Mouse (Mus musculus) adipocyte (in vitro differentiated cells): Measurements from ENCODE around the gene Gm45021.

Source experiments
- DNase-seq: peaks from one replicate; pipeline ENCODE4 v3.0.0-alpha.2; 2016; ENCODE audit warnings: low spot score

Gene Gm45021

DNA sequence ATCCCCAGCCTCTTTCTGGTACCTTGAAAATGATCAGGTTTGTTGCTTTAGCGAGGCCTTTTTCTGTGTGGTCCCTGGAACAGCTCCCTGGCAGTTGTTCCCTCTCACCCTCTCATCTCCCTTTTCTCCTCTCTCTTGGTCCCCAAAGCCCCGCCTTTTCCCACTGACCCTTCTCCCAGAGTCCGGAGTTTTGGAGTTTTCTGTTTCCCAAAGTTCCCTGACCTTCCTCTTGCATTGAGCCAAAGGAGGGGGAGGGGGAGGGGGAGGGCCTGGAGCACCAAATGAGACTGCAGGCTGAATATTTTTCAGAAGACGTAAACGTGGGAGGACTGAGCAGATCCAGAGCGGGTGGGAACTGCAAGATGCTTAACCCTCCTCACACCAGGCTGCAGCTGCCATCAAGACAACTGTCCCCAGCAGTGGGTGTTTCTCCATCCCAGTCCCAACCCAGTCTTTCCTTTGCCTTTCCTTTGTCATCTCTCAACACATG is 16.8 kb upstream of the Gm45021 start, which contains the start of gene Rarres2:
Gene Rarres2, minus strand, starts transcription at position 218 of the 490 bp plus-strand sequence.
- DNase-seq, result peak; percentile 97

GRCm38 (mm10) chr6:48573280-48573679 is 16.1 kb upstream of the Gm45021 start:
- DNase-seq, result no peak

DNA sequence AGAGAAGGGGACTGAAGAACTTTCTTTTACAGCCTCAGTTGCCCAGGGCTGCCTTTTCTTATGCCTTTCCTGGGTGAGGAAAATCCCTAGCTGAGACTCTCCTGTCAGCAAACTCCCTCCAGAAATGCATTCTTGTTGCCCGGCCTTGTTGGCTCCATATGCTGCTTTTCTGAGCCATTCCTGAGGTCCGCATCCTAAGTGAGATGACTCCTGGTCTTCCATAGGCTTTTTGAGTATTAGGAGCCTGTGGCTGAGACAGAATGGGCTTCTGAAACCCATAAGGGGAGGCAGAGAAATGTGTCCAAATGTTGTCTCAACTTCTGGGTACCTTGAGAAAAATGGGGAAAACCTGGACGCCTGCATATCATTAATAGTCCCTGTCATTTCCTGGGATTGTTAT is 15.4 kb upstream of the Gm45021 start:
- no peak for DNase-seq

DNA sequence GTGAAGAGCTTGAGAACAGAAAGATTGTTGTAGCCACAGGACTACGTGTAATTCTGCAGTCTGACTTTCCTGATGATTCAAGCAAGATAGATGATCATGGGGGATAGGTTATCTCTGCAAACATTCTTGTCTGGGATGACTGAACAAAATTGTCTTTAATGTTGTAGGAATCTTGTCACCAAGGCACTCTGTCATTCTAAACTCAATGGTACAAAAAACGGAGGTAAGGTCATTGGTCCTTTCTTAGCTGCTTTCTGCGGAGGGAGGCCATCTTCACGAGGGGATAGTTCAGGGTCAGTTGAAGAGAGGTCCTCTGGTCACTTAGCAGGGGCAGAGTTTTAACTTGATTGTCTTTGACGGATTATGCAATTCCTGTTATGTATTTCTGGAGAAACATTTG is 10.7 kb upstream of the Gm45021 start:
- DNase-seq, result peak; percentile 69

GRCm38 (mm10) chr6:48579215-48579648 is 10.2 kb upstream of the Gm45021 start:
- peak; percentile 91 for DNase-seq

GRCm38 (mm10) chr6:48581257-48581656 is 8.2 kb upstream of the Gm45021 start:
- DNase-seq, result no peak

GRCm38 (mm10) chr6:48582037-48582436 is 7.4 kb upstream of the Gm45021 start:
- peak; percentile 84 for DNase-seq

- no peak for DNase-seq
Measured at GRCm38 (mm10) chr6:48591221-48591845, 1.9 kb downstream of the Gm45021 start.

DNA sequence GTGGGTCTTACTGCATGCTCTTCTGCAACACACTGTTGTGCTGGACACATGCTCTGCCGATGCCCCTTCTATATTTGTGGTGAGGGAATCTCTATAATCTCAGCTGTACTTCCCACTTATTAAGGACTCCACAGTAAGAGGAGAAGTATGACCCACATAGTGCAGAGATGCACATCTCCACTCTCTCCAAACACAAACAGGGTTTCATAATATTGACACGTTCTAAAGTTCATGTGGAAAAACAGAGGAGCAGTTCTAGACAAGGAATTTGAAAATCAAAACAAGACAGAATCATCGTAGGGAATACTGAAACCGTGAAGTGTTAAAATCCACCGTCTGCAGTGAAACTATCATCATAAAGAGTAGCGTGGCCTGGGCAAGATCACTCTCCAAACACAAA is 2.5 kb downstream of the Gm45021 start:
- DNase-seq, result no peak

- DNase-seq, result peak; percentile 90
Measured at GRCm38 (mm10) chr6:48593158-48594042, 4.0 kb downstream of the Gm45021 start, which contains the start of the genes Repin1 and Gm44965. Gene Repin1 (plus strand): TSS chr6:48593883. Gene Gm44965 (plus strand): TSS chr6:48593941.

GRCm38 (mm10) chr6:48594043-48594738 is 4.8 kb downstream of the Gm45021 start:
- peak; percentile 61 for DNase-seq

DNA sequence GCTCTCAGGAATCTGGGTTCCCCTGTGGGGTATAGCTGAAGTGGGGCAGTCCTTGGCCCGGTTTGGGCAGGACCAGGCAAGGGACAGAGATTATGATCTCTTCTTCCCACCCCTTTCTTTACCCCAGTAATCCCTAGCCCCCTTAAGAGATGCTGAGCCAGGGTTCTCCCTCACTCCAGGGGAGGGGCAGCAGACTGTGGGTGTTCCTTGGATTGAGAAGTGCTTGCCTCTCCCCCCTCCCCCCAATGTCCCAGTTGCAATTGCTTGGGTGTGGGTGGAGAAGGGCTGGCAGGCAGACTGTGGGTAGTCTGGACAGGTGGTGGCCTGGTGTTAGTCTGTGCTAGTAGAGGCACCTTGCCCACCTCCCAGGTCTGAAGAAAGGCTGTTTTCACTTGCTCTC is 5.9 kb downstream of the Gm45021 start:
- DNase-seq, result no peak

- DNase-seq, result no peak
Measured at GRCm38 (mm10) chr6:48596545-48597232, 7.3 kb downstream of the Gm45021 start.

GRCm38 (mm10) chr6:48597233-48597625 is 7.8 kb downstream of the Gm45021 start:
- no peak for DNase-seq

GRCm38 (mm10) chr6:48600594-48600993 is 11.2 kb downstream of the Gm45021 start:
- no peak for DNase-seq

DNA sequence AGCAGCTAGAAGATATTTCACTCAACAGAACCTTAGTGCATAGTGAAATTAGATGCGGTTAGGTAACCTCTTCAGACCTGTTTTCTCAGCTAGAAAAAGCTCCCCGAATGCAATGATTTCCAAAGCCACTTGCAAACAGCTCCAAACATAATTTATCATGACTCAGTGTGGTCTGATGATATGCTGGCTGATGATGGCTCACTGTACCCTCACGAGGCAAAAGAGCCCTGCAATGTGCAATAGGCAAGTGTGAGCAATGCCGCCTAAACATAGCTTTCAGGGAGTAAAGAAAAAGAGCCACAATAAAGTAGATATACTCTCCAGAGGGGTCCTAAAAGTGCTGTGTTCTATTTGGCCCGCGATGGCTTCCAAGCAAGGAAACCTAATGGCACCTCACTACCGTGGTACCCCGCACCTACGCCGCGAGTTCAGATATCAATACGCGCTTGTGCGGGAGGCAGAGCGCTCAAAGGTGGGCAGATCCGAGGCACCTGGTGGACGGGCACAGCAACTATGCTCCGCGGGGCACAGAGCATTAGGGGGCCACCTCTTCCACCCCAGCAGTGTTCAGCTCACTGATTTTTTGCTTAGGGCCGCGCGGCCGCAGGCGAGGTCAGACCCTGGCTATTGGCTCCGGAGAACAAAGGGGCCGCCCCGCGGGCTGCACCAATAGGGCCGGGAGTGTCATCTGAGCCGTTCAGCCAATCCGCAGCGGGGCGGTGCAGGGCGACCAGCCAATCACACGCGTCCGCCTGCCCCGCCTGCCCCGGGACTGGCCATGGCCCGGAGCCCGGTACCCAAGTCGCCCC is 12.1 kb downstream of the Gm45021 start, which contains the start of gene Zfp775:
Gene Zfp775, plus strand, starts transcription at position 793 of the 809 bp plus-strand sequence.
- DNase-seq, result peak; percentile 79

- no peak for DNase-seq
Measured at GRCm38 (mm10) chr6:48602080-48602741, 12.8 kb downstream of the Gm45021 start.

- no peak for DNase-seq
Measured at GRCm38 (mm10) chr6:48608124-48608523, 18.7 kb downstream of the Gm45021 start.

DNA sequence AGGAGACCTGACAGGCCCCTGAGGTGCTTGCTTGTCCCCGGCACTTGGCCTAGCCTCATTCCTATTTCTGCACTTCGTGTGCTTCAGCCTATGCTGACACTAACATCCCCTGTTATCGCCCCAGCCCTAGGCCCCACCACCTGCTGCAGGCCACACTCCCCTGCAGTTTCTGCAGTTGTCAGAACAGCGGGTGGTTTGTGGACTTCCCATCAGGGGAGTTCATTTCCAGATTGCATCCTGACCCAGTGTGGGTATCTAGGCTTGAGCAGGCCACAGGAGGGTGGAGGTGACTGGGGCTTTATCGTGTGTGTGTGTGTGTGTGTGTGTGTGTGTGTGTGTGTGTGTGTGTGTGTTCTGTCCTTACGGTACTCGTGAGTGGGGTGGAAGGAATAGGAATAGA is 20.1 kb downstream of the Gm45021 start:
- DNase-seq, result no peak

GRCm38 (mm10) chr6:48610657-48611056 is 21.2 kb downstream of the Gm45021 start:
- DNase-seq, result no peak
